Mouse (Mus musculus) mature B cell (primary cell): ENCODE results near the gene Plekhg1.

ENCODE experiments used
- in situ Hi-C: fragments of 300-500 bp; cut with MboI; formaldehyde crosslinking; loops from 2 replicates; pipeline ENCODE4 v1.14.3; 2019

The Plekhg1 gene

DNA sequence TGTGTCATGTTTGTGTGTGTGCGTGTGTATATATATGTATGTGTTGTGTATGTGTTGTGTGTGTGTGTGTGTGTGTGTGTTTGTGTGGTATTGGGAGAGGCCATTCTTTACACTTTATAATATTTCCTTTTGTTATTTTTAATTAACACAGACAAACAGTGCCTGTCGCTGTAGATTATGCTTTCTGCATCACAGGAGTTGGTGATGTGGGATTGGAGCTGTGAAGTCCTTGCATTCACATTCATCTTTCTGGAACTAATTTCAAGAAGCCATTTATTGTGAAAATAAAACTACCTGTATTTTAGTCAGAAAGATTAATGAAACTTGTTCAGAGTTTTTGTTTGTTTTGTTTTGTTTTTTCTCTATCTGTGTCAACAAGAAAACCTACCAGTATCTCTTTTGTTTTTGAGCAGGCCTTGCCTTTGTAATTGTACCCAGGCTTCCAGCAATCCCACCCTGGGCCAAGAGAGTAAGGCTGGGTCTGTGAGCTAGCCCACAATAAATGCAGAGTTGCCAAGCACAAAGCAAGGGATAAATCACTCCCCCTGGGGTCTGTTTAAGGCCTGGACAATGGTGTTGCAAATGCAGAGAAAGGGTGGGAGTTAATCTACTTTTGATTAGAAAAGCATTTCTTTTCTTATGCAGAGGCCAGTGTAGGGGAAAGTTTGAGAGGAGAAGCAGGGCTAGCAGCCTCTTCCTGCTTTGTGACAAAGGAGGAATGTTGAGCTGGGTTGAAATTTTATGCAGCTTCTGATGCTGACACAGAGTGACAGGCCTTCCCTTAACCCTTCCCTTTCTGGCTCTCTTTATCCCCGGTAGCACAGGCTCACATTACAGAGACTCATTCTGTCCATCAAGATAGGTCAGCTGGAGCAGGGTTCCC lies 151.5 kb downstream of the Plekhg1 start:
- in situ Hi-C loops: no loop called here

- in situ Hi-C loops: no loop called here
Measured at GRCm38 (mm10) chr10:3892368-3892767, 152.2 kb downstream of the Plekhg1 start.

DNA sequence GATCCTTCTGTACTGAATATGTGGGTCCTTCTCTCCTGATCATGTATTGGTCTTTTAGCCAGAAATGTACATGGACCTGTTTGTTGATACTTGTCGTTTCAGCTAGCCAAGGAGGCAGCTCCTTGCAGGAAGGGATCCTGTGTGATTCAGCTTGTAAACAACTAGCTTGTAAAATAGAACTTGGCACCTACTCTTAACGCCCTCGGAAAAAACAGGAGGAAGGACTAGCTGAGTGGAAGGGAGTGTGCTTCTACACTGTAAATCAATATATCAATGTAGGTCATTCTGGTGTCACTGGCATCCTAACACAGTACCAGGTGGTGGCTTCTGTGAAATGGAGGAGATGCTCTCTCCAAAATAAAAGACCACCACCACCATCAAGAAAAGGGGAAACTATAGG lies 157.9 kb downstream of the Plekhg1 start:
- in situ Hi-C loops: no loop called here

- in situ Hi-C loops: no loop called here
Measured at GRCm38 (mm10) chr10:3900416-3900956, 160.3 kb downstream of the Plekhg1 start.

- in situ Hi-C loops: no loop called here
Measured at GRCm38 (mm10) chr10:3905747-3906146, 165.6 kb downstream of the Plekhg1 start.

- in situ Hi-C loops: no loop called here
Measured at GRCm38 (mm10) chr10:3914104-3914503, 173.9 kb downstream of the Plekhg1 start.

DNA sequence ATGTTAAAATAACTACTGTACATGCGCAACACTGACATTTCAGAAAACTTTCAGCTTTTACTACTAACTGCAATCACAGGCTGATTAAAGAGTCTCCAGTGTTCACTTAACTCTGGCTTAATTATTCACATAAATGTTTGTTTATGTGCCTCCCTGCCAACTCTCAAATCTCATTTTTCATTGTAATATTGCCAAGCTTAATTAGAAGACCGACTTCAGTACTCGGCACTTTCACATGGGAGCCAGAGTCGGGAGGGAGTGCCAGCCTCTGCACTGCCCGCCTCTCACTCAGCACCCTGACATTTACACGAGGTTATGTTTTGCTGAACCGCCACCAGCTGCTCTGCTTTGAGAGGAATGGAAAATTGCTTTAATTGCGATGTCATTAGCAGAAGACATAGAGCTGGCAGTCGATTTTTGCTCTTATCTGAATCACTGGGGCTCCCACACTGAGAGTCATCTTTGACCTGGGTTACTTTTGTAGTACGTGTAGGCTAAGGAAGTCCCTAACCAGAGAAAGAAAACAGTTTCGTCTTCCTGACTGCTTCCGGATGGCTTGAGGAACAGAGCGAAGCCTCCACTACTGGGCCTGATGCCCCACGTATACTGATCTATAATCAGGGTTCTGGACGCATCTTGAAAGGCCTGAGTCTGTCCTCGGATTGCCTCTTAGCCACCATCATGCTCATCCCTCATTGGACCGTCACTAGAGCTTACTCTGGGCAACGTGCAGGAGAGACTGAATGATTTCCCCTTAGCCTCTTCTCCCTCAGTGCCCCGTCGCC lies 180.4 kb downstream of the Plekhg1 start:
- in situ Hi-C loops: no loop called here

DNA sequence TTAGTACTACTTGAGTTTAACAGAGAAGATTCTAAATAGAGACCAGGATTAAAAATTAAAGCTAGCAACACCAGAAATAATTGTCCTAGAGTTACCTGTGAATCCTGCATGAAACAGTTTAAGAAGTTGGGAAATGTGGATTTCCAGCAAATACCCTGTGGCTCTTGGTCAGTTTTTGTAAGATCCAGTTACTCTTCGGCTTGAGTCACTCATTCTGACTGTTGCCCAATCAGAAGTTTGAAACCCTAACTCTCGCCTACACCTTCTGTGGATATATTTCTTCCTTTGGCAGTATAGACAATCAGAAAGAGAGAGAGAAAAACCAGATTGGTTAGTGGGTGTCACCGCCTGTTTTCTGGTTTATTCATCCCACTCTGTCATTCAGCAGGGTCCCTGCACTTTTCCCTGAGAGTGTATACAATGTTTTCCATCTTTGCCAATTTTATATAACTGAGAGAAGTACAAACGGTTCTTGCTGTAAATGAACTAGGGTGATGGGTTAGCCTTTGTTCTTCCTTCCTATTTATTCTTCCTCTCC lies 187.9 kb downstream of the Plekhg1 start:
- in situ Hi-C loops: no loop called here

DNA sequence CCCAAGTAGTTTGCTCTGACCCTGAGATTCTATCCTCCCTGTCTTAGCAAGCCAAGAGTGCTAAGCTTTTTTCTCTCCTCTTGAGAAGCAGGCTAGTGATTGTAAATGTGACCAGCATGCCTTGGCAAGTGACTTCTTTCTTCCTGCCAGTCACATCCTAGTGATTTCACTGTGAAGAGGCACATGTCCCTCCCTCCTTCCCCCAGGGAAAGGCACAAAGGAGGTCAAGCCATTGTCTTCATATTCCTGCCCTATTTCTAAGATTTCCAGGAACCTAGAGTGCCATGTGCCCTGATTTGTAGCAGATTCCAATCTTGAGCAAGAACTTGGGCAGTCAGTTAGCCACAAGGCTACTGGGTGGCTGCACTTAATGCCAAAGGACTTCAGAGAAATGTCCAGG lies 191.7 kb downstream of the Plekhg1 start:
- in situ Hi-C loops: no loop called here

GRCm38 (mm10) chr10:3933311-3933940 lies 193.3 kb downstream of the Plekhg1 start:
- in situ Hi-C loops: no loop called here

DNA sequence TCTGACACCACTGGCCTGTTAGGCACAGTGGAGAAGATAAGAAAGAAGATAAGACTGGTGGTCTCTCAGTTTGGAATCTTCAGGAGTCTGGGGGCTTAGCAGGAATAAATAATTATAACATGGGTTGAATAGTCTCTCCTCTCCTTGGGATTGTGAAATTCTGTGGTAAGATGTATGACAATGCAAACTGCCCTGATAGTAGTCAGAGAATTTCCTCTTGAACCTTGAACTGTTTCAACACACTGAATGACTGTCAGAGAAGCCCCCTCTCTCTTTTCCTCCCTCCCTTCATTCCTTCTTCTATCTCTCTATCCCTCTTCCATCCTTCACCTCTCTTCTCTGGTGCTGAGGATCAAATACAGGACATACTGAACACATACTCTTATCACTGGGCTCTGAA lies 196.7 kb downstream of the Plekhg1 start:
- in situ Hi-C loops: no loop called here

- in situ Hi-C loops: loop anchor here (10.0 kb wide), 1 partner anchor 405 kb away; no protein-coding TSS in a partner anchor
Measured at GRCm38 (mm10) chr10:3939895-3940595, 199.9 kb downstream of the Plekhg1 start.

- in situ Hi-C loops: loop anchor here (10.0 kb wide), 1 partner anchor 406 kb away; no protein-coding TSS in a partner anchor
Measured at GRCm38 (mm10) chr10:3940596-3940975, 200.4 kb downstream of the Plekhg1 start.

GRCm38 (mm10) chr10:3941054-3941757 lies 201.0 kb downstream of the Plekhg1 start:
- in situ Hi-C loops: loop anchor here (10.0 kb wide), 1 partner anchor 406 kb away; no protein-coding TSS in a partner anchor

- in situ Hi-C loops: loop anchor here (10.0 kb wide), 1 partner anchor 407 kb away; no protein-coding TSS in a partner anchor
Measured at GRCm38 (mm10) chr10:3942289-3942688, 202.1 kb downstream of the Plekhg1 start.

- in situ Hi-C loops: loop anchor here (10.0 kb wide), 1 partner anchor 409 kb away; no protein-coding TSS in a partner anchor
Measured at GRCm38 (mm10) chr10:3943492-3944395, 203.6 kb downstream of the Plekhg1 start.

DNA sequence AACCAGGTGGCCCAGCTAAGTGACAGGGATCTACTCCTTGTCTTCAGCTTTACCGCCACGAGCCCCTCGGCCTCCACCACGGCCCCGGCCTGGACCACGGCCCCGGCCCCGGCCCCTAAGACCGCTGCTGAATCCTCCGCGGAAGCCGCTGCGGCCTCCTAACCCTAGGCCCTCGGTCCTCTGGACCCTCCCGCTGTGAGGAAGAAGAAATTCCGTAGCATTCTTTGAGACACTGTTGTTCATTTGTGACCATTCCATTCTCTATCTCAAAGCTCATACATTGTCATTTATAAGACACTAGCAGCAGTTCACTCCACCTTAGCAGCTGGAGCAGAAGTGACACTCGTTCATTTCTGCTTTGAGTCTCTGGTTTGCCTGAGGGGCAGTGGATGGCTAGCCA lies 206.7 kb downstream of the Plekhg1 start:
- in situ Hi-C loops: loop anchor here (10.0 kb wide), 1 partner anchor 412 kb away; no protein-coding TSS in a partner anchor

DNA sequence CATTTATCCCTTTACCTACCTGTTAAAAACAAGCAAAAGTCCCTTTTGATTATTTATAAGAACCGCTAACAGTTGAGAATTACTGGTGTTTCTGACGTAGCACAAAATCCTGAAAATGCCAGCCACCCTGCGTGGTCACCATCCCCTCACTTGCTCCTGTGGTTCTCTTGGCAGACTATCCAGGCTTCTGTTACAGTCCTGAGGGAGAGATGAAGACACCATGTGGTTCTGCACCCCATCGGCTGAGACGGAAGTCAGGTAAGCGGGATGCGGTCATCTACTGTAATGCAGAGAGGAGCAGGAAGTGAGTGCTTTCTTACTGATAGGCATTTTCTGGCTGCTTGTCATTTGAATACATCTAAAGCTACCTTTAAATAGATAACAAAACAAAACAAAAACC lies 207.2 kb downstream of the Plekhg1 start:
- in situ Hi-C loops: loop anchor here (10.0 kb wide), 1 partner anchor 413 kb away; no protein-coding TSS in a partner anchor

DNA sequence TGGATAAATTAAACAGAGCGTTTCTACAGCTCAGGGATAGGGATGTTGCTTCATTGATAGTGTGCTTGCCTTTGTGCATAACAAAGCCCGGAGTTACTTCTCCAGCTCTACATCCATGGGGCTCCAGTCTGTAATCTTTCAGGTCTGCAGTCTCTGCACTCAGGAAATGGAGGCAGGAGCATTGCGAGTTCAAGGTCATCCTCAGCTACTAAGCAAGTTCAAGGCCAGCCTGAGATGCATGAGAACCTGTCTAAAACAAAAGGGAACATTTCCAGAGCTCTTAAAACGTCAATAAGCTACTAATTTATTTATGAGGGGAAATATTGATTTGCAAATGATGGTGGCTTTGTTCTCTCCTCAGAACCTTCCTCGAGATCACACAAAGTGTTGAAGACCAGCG lies 209.1 kb downstream of the Plekhg1 start:
- in situ Hi-C loops: loop anchor here (10.0 kb wide), 1 partner anchor 415 kb away; no protein-coding TSS in a partner anchor
